Mouse (Mus musculus): ENCODE results near the gene Gpatch2.

GRCm38 (mm10) chr1:187285735-187286134 lies 70.4 kb downstream of the Gpatch2 start:
- TF ChIP-seq CTCF (conservative IDR thresholded peaks at IDR 0.05; ENCODE audit: low read length) = no peak
- no peak for TF ChIP-seq NANOG (IDR thresholded peaks at IDR 0.05; ENCODE audit: borderline replicate concordance, low read length)
